Mouse (Mus musculus) brain, embryonic 18.5 days (tissue): ENCODE results near the gene 2410004B18Rik.

Experiments used
- DNase-seq: peaks from one replicate; pipeline ENCODE4 v3.0.0-alpha.2; 2012; ENCODE audit warnings: low read depth, low spot score

Gene 2410004B18Rik

GRCm38 (mm10) chr3:145929525-145930400, 8.1 kb upstream of the 2410004B18Rik start:
- no peak for DNase-seq

- DNase-seq: no peak
Observed at GRCm38 (mm10) chr3:145933845-145934244, 4.0 kb upstream of the 2410004B18Rik start.

GRCm38 (mm10) chr3:145938405-145939349, 863 bp downstream of the 2410004B18Rik start:
- DNase-seq: no peak

GRCm38 (mm10) chr3:145939402-145939801, 1.6 kb downstream of the 2410004B18Rik start:
- DNase-seq: no peak

GRCm38 (mm10) chr3:145939971-145940370, 2.2 kb downstream of the 2410004B18Rik start:
- no peak for DNase-seq

GRCm38 (mm10) chr3:145941971-145942370, 4.2 kb downstream of the 2410004B18Rik start:
- no peak for DNase-seq

- no peak for DNase-seq
Observed at GRCm38 (mm10) chr3:145944348-145944747, 6.5 kb downstream of the 2410004B18Rik start.

- DNase-seq: no peak
Observed at GRCm38 (mm10) chr3:145945904-145946303, 8.1 kb downstream of the 2410004B18Rik start.

GRCm38 (mm10) chr3:145946654-145947053, 8.8 kb downstream of the 2410004B18Rik start:
- DNase-seq: no peak

- DNase-seq: no peak
Observed at GRCm38 (mm10) chr3:145947539-145948204, 9.9 kb downstream of the 2410004B18Rik start.

- DNase-seq: peak; percentile 57
Observed at GRCm38 (mm10) chr3:145950034-145950814, 12.4 kb downstream of the 2410004B18Rik start.

GRCm38 (mm10) chr3:145950815-145951130, 13.0 kb downstream of the 2410004B18Rik start:
- no peak for DNase-seq

- no peak for DNase-seq
Observed at GRCm38 (mm10) chr3:145951287-145952165, 13.7 kb downstream of the 2410004B18Rik start.

GRCm38 (mm10) chr3:145952945-145953344, 15.1 kb downstream of the 2410004B18Rik start:
- no peak for DNase-seq

- DNase-seq: no peak
Observed at GRCm38 (mm10) chr3:145953411-145953810, 15.6 kb downstream of the 2410004B18Rik start.

- DNase-seq: no peak
Observed at GRCm38 (mm10) chr3:145959824-145960223, 22.0 kb downstream of the 2410004B18Rik start.

- no peak for DNase-seq
Observed at GRCm38 (mm10) chr3:145962411-145962810, 24.6 kb downstream of the 2410004B18Rik start.

- DNase-seq: no peak
Observed at GRCm38 (mm10) chr3:145963101-145964017, 25.5 kb downstream of the 2410004B18Rik start.

GRCm38 (mm10) chr3:145964018-145964387, 26.2 kb downstream of the 2410004B18Rik start:
- DNase-seq: no peak
